Mouse (Mus musculus): ENCODE measurements at regions not wholly inside any gene's neighbourhood (a gene's known extent, or its start where the extent isn't known, plus 50 kb on each side); places are given as distances from the start of the nearest gene placed in this dataset.

- in situ Hi-C loops (cut with MboI, MseI) = no loop called here
Observed at GRCm38 (mm10) chr9:46819808-46820207, 178.7 kb upstream of the Gm4791 start.

- in situ Hi-C loops (cut with MboI, MseI) = no loop called here
Observed at GRCm38 (mm10) chr9:46819376-46819775, 179.2 kb upstream of the Gm4791 start.

- in situ Hi-C loops (cut with MboI, MseI) = no loop called here
Observed at GRCm38 (mm10) chr9:46816126-46816525, 182.4 kb upstream of the Gm4791 start.

GRCm38 (mm10) chr9:46814478-46815241, 183.9 kb upstream of the Gm4791 start:
- in situ Hi-C loops (cut with MboI, MseI) = no loop called here

GRCm38 (mm10) chr9:46810266-46810665, 188.3 kb upstream of the Gm4791 start:
- in situ Hi-C loops (cut with MboI, MseI) = no loop called here

- in situ Hi-C loops (cut with MboI, MseI) = no loop called here
Observed at GRCm38 (mm10) chr9:46795446-46795845, 203.1 kb upstream of the Gm4791 start.

GRCm38 (mm10) chr9:46789036-46789435, 209.5 kb upstream of the Gm4791 start:
- in situ Hi-C loops (cut with MboI, MseI) = no loop called here

- in situ Hi-C loops (cut with MboI, MseI) = no loop called here
Observed at GRCm38 (mm10) chr9:46788456-46788855, 210.1 kb upstream of the Gm4791 start.

DNA sequence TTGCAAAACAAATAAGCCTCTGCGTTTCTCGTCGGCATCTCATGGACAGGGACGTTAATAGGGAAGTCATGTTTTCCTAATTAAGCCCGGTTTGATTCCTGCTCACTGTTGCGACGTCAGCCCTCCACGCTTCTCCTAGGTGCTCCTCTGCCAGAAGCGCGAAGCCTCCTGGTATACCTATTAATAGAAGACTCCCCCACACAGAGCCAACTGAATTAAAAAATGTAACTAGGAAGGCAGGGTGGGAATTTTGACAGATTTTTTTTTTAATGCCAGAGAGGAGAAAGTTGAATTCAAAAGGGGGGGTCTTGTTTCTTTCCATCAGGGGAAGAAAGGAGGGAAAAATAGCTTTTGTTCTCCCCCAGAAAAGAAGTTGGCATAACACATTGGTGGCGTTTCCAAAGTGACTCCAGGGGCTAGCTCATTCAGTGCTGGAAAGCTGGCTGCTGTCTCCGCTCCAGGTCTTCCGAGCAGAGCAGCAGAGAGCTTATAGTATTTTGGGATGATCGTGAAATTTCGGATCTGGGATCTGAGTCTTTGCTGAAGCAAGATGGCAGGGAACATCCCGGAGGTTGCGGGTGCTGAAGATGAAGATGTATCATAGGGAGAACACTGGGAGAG, 214.1 kb upstream of the Gm4791 start:
- in situ Hi-C loops (cut with MboI, MseI) = no loop called here

DNA sequence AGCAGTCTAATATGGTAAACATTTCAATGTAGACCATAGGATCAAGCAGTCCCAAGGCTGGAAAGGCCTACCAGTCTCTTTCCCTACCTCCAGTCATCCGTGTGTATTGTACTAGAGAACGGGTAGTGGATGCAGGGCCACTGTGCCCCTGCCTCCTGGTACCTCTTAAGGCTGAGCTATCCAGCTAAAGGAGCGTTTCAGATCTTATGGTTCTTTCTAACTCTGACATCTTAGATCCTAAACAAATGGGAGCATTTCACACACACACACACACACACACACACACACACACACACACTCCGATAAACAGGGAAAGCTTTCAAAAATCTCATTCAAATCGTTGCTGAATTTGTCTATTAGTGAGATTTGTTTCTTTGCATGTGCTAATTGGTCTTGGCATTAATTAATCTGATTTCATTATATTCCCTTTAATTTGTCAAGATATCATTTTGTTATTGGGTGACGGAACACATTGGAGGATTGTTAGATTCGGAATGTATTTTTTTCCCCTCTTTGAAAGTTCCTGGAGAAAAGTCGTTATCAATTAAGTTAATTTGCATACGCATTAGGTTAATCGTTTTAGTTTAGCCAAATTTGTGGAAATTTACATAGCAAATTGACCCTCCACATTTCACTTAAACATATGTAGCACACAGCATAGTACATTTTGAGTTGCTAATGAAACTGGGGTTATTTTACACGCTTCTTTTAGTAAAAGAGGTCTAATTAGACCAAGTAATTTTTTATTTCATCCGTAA, 214.8 kb upstream of the Gm4791 start:
- in situ Hi-C loops (cut with MboI, MseI) = no loop called here

- in situ Hi-C loops (cut with MboI, MseI) = no loop called here
Observed at GRCm38 (mm10) chr9:46781681-46782080, 216.9 kb upstream of the Gm4791 start.

DNA sequence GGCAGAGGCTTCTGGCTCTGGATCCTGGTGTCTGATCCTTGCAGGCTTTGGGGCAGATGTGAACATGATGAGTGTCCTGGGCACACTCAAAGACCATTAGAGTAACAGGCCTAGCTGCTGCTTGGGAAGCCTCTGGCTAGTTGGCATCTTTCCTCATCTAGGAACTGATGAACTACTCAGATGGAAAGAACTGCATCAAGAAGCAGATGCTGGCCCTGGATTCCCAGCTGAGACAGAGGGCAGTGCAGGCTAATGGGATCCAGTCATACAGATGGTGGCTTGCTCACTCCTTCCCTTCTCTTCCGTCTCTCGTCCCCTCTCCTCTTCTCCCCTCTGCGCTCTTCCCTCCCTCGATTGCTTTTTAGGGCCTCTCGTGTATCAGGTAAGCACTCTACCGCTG, 219.8 kb upstream of the Gm4791 start:
- in situ Hi-C loops (cut with MboI, MseI) = no loop called here

DNA sequence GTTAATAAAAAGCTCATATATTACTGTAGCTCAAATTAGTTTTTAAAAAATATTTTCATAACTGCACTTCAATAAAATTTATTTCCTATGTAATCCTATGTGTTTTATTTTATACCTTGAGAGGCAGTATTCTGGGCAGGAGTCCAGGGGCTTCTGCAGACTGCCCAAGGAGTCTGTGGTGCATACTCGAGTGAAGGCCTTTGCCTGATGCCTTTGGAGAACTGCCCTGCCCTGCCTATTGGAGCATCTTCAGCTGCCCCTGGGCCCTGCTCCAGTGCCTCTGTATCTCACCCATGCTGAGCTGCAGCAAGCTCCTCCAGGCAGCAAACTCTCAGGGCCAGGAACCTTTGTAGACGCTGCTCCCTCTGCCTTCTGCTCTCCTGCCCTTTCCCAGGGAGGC, 223.7 kb upstream of the Gm4791 start:
- in situ Hi-C loops (cut with MboI, MseI) = no loop called here

GRCm38 (mm10) chr9:46760247-46760646, 238.3 kb upstream of the Gm4791 start:
- in situ Hi-C loops (cut with MboI, MseI) = no loop called here

GRCm38 (mm10) chr9:46757005-46757672, 241.4 kb upstream of the Gm4791 start:
- in situ Hi-C loops (cut with MboI, MseI) = no loop called here

DNA sequence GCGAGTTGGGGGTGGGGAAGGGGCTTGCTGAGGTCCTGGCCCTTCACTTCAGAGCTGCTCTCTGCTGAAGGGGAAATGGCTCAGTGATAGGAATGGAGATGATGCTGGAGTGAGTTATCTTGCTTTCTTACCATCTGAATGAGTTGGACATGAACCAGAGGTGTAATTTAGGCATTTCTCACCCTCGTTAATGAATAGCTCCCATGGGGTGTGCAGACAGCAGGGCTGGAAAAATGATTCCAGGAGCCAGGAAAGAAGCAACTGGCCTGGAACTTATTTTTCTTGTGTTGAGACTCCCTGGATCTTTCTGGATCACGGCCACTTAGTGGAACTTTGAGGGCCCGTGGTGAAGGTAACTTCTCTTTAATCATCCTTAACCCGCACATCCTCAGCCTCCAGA, 246.6 kb upstream of the Gm4791 start:
- in situ Hi-C loops (cut with MboI, MseI) = no loop called here

DNA sequence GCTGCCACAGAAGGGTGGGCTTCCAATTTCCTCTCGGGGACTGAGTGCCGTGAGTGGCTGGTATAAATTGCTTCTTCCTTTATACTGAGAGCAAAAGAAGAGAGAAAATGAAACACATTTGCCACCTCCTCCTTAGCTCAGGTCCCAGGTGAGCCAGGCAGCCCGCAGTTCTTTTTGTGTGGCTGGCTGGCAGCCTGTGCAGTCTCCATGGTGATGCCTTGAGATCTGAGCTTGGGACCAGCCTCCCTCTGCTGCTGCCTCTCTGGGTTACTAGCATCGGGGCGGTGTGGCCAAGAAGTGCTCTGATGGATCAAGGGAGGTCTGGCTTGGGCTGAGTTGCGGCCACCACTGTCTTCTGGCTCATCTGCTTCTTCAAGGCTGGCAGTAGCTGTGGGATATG, 249.1 kb upstream of the Gm4791 start:
- in situ Hi-C loops (cut with MboI, MseI) = no loop called here

DNA sequence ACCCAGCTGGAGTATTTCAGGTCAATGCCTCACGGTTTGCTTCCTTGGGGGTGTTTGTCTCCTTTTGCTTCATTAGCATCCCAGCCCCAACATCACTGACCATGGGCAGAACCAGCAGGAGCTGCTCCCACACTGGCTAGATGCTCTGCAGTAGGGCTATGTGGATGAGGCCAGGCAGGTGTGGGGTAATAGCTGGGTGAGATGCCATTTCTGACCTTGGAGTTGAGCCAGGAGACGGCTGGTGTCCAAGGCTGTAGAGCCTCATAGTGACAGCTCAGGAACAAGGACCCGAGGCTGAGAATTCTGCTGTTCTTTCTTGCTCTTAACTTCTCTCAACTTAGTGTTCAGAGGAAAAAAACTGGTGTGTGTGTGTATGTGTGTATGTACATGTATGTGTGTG, 252.3 kb upstream of the Gm4791 start:
- in situ Hi-C loops (cut with MboI, MseI) = no loop called here

DNA sequence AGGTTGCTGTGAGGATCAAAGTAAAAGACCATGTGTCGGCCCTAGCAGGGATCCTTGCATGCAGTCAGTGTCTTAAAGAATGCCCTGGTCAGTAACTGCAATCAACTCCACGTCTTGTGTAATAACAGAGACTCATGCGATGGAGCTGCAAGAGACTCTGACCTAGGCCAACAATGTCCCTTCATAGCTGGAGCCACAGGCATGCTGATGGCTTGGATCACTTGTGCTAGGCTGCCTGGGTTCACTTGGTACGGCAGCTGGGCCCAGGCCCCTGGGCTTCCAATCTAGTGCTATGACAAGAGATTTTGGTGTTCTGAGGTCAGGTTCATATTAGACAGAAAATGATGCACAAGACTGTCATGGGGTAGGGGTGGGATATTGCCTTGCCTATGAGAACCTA, 258.0 kb upstream of the Gm4791 start:
- in situ Hi-C loops (cut with MboI, MseI) = no loop called here

- in situ Hi-C loops (cut with MboI, MseI) = loop anchor here (5.0 kb wide), 1 partner anchor 963 kb away; no protein-coding TSS in a partner anchor
Observed at GRCm38 (mm10) chr9:46739341-46739740, 259.2 kb upstream of the Gm4791 start.

DNA sequence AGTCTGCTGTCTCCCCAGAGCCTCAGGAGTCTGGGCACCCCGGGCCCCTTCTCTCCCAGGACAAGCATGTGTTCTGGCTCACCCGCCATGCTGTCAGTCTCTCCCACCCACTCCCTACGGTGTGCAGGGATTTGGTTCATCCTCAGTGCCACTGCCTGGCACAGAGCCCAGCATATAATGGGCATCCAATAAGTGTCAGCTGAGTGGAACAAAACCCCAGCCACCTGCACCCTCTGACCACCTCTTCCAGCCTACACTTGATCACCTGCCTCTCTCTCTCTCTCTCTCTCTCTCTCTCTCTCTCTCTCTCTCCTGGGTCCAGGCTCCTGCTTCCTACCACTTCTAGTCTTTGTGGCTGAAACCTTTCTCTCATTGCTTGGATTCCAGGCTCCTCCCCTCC, 259.9 kb upstream of the Gm4791 start:
- in situ Hi-C loops (cut with MboI, MseI) = loop anchor here (5.0 kb wide), 1 partner anchor 964 kb away; no protein-coding TSS in a partner anchor

DNA sequence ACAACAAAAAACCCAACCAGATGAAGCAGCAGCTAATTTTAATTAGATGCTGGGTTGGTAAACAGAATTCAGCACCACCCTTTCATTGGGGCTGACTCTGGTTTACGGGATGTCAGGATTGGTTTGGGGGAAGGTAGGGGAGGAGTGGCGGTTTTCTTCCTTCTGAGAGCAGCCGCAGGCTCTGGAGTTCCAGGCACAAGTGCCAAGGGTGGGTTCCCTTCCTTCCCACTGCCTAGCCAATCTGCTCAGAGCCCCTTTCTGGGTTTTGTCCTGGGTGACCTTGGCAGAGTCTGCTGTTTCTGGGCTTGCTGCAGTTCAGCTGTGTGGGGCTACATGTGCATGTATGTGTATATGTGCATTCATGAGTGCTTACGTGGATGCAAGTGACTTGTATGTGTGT, 260.5 kb upstream of the Gm4791 start:
- in situ Hi-C loops (cut with MboI, MseI) = loop anchor here (5.0 kb wide), 1 partner anchor 964 kb away; no protein-coding TSS in a partner anchor
